Mouse (Mus musculus) kidney, adult 2 months (tissue): ENCODE results near the gene Zcchc10.

Source experiments
- CTCF ChIP-seq: fragments of 200-500 bp; conservative IDR thresholded peaks from 2 replicates; pipeline ENCODE4 v1.5.1; 2011; ENCODE audit warnings: low read depth, mild to moderate bottlenecking, control low read depth, low read length, moderate library complexity, mixed read lengths; ENCODE audit not compliant: insufficient read depth, insufficient read length
- POLR2A ChIP-seq: fragments of 200-500 bp; IDR thresholded peaks from one replicate; pipeline ENCODE4 v1.6.1; 2011; ENCODE audit warnings: low read depth, low read length, control low read depth

DNA sequence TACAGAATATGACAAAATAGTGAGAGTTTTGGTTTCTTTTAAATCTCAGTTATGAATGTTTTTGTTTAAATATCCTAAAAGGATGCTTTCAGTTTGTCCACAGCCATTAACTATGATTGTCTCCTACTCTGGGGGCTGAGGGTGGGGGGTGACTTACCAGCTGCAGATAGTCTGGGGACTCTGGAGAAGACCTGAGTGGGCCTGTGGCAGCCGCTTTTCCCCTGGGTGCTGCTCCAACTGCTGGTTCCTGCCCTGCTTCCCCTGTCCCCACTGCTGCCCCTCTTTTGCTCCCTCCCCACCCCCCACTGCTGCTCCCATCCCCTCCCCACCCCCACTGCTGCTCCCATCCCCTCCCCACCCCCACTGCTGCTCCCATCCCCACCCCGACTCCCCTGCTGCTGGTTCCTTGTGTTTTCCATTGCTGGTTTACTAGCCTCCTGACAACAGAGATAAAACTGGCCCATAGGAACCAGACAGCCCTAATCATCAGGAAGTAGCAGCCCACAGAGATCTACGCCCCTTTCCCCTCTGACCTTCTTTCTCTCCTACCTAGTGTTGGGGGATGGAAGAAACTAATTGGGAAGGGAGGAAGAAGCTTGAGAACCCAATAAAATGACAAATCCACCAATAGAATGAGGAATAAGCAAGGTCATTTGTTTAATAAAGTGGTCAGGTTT is 11.2 kb downstream of the Zcchc10 start:
- TF ChIP-seq POLR2A (no peak), CTCF (no peak)
